In genomic region chr2:131090852-131091251, GRCm38 (mm10) we compare ENCODE assay signal across 14 mouse cellular contexts. TPM values are rescaled to one million over a fixed set of nuclear protein-coding genes. Genes with fewer than 3 reads are reported as not detected.
DNase-seq lines count a peak whose midpoint lies in the region; ATAC-seq and TF ChIP-seq lines count a peak whose summit lies in the region.
"Had no signal": no experiment of that assay in that cellular context is flagged by ENCODE, and none has a peak within 500 bp of the region (broad histone marks: within the 10 kb centered on the region; RNA-seq: fewer than 3 reads in every experiment).

No protein-coding gene starts in this region.

- H3K27ac ChIP-seq in heart, adult 2 months = peak overlapping the region; percentile 41
- H3K27ac ChIP-seq in heart, embryonic 11.5 days (ENCODE audit: low read depth, low read length) = no peak overlapping the region
- peak overlapping the region; percentile 99 for H3K27ac ChIP-seq in bone marrow macrophage, adult 2 months (ENCODE audit: insufficient read depth, low read depth, low read length)
- H3K27ac ChIP-seq in heart, postnatal 0 days (ENCODE audit: low read depth) = peak overlapping the region; percentile 51
- H3K27ac ChIP-seq in lung, embryonic 16.5 days (ENCODE audit: low read length) = no peak overlapping the region; the same call in 1 of the 2 replicates
- H3K27ac ChIP-seq: limb, embryonic 13.5 days; stomach, embryonic 15.5 days had no signal

- no peak for TF ChIP-seq POLR2A in heart, adult 2 months (IDR thresholded peaks at IDR 0.05; ENCODE audit: insufficient read depth, low read depth, low read length)
- no peak for TF ChIP-seq POLR2A in bone marrow macrophage, adult 2 months (IDR thresholded peaks at IDR 0.05; ENCODE audit: borderline replicate concordance, low read depth, low read length)

- no peak for ATAC-seq in heart, embryonic 11.5 days (replicated peaks; ENCODE audit: insufficient number of reproducible peaks, low FRiP score, low TSS enrichment)
- peak; percentile 16; the same call in 1 of the 2 replicates for ATAC-seq in heart, postnatal 0 days (ENCODE audit: insufficient read depth, low read depth)
- peak; percentile 35; the same call in 1 of the 2 replicates for ATAC-seq in lung, embryonic 16.5 days (ENCODE audit: low read depth)

- no peaks in the 10 kb centered on the region for H3K27me3 ChIP-seq in heart, adult 2 months (ENCODE audit: control insufficient read depth, insufficient read depth, low read length)
- no peaks in the 10 kb centered on the region for H3K27me3 ChIP-seq in heart, embryonic 11.5 days (ENCODE audit: control insufficient read depth, insufficient read depth, low read length)
- no peaks in the 10 kb centered on the region for H3K27me3 ChIP-seq in heart, postnatal 0 days (ENCODE audit: control insufficient read depth, insufficient read depth, low read length)
- no peaks in the 10 kb centered on the region for H3K27me3 ChIP-seq in lung, embryonic 16.5 days (ENCODE audit: control insufficient read depth, insufficient read depth, low read depth, low read length)
- H3K27me3 ChIP-seq: limb, embryonic 13.5 days; stomach, embryonic 15.5 days had no signal

- H3K4me1 ChIP-seq in heart, adult 2 months (ENCODE audit: control insufficient read depth, insufficient read depth, low read length) = peaks cover 5% of the 10 kb centered on the region
- no peaks in the 10 kb centered on the region for H3K4me1 ChIP-seq in heart, embryonic 11.5 days (ENCODE audit: control insufficient read depth, insufficient read depth, low read length)
- H3K4me1 ChIP-seq in bone marrow macrophage, adult 2 months (ENCODE audit: control insufficient read depth, insufficient read depth, low read length) = peaks cover 59% of the 10 kb centered on the region
- no peaks in the 10 kb centered on the region for H3K4me1 ChIP-seq in heart, postnatal 0 days (ENCODE audit: control insufficient read depth, insufficient read depth)
- no peaks in the 10 kb centered on the region for H3K4me1 ChIP-seq in lung, embryonic 16.5 days (replicated peaks; ENCODE audit: control insufficient read depth, insufficient read depth, low read length)
- H3K4me1 ChIP-seq: limb, embryonic 13.5 days; stomach, embryonic 15.5 days had no signal

- no peak overlapping the region for H3K4me3 ChIP-seq in heart, adult 2 months
- H3K4me3 ChIP-seq in heart, embryonic 11.5 days (ENCODE audit: low read depth, low read length) = no peak overlapping the region
- no peak overlapping the region for H3K4me3 ChIP-seq in bone marrow macrophage, adult 2 months (ENCODE audit: insufficient read depth, low read length)
- H3K4me3 ChIP-seq in heart, postnatal 0 days (ENCODE audit: low read depth, low read length) = no peak overlapping the region
- H3K4me3 ChIP-seq in lung, embryonic 16.5 days (ENCODE audit: low read length) = no peak overlapping the region
- H3K4me3 ChIP-seq: limb, embryonic 13.5 days; stomach, embryonic 15.5 days had no signal

- H3K79me2 ChIP-seq in heart, adult 2 months (replicated peaks; ENCODE audit: control insufficient read depth, insufficient read depth, low read length) = no peaks in the 10 kb centered on the region

- WGBS in heart, adult 2 months = 32% methylated on average over 3 of the region's 3 CpGs
- 43% methylated on average over 3 of the region's 3 CpGs for WGBS in heart, embryonic 11.5 days (ENCODE audit: insufficient replicate concordance)
- 54% methylated on average over 3 of the region's 3 CpGs for whole genome bisulfite sequencing in heart, postnatal 0 days
- WGBS in lung, embryonic 16.5 days = 49% methylated on average over 3 of the region's 3 CpGs

- no peak overlapping the region for H3K4me2 ChIP-seq in heart, embryonic 11.5 days
- H3K4me2 ChIP-seq in heart, postnatal 0 days (ENCODE audit: low read depth, low read length) = no peak overlapping the region
- no peak overlapping the region for H3K4me2 ChIP-seq in lung, embryonic 16.5 days (ENCODE audit: low read depth, low read length)
- H3K4me2 ChIP-seq: limb, embryonic 13.5 days; stomach, embryonic 15.5 days had no signal

- intact Hi-C loops in heart, adult 2 months (cut with DNase I) = no loop called here
- intact Hi-C loops in left cerebral cortex, postnatal 14 days (cut with DNase I) = loop anchor here (10.0 kb wide), 1 partner anchor 324 kb away; no protein-coding TSS in a partner anchor

- no peaks in the 10 kb centered on the region for H3K9me3 ChIP-seq in heart, embryonic 11.5 days (replicated peaks; ENCODE audit: control insufficient read depth, low read length)
- H3K9me3 ChIP-seq in heart, postnatal 0 days (replicated peaks; ENCODE audit: control insufficient read depth, low read length) = no peaks in the 10 kb centered on the region
- H3K9me3 ChIP-seq in lung, embryonic 16.5 days (ENCODE audit: control insufficient read depth, low read length) = no peaks in the 10 kb centered on the region
- H3K9me3 ChIP-seq: limb, embryonic 13.5 days; stomach, embryonic 15.5 days had no signal

- DNase-seq in heart, adult 2 months = peak; percentile 35 to 65
- peak; percentile 22 for DNase-seq in heart, postnatal 0 days (ENCODE audit: low spot score)
- DNase-seq in left cerebral cortex, adult 11 months (ENCODE audit: low spot score) = no peak
- no peak for DNase-seq in left cerebral cortex, postnatal 14 days (ENCODE audit: low spot score in 2 of 2)
- no peak for DNase-seq in thymus, postnatal 36 days
- DNase-seq: cerebellum, adult 18-20 months; retina, postnatal 1 day had no signal

- H3K36me3 ChIP-seq in heart, adult 2 months (ENCODE audit: control insufficient read depth, insufficient read depth, low read length) = peaks cover 2% of the 10 kb centered on the region; the same call in 1 of the 2 replicates
- no peaks in the 10 kb centered on the region for H3K36me3 ChIP-seq in heart, embryonic 11.5 days (ENCODE audit: control insufficient read depth, insufficient read depth, low read length)
- no peaks in the 10 kb centered on the region for H3K36me3 ChIP-seq in heart, postnatal 0 days (replicated peaks; ENCODE audit: control insufficient read depth, insufficient read depth, low read length)
- no peaks in the 10 kb centered on the region for H3K36me3 ChIP-seq in lung, embryonic 16.5 days (ENCODE audit: control insufficient read depth, insufficient read depth, low read length)
- H3K36me3 ChIP-seq: limb, embryonic 13.5 days; stomach, embryonic 15.5 days had no signal

- H3K9ac ChIP-seq in heart, adult 2 months (ENCODE audit: low read depth, low read length) = no peak overlapping the region
- H3K9ac ChIP-seq in heart, embryonic 11.5 days (ENCODE audit: low read depth, low read length) = no peak overlapping the region
- H3K9ac ChIP-seq in heart, postnatal 0 days (replicated peaks; ENCODE audit: low read depth, low read length) = no peak overlapping the region
- no peak overlapping the region for H3K9ac ChIP-seq in lung, embryonic 16.5 days (ENCODE audit: low read length)
- H3K9ac ChIP-seq: limb, embryonic 13.5 days; stomach, embryonic 15.5 days had no signal

- 0 out of 2 replicates have a peak, but pooled peaks have one; percentile 48 for TF ChIP-seq EP300 in heart, adult 2 months (IDR thresholded peaks at IDR 0.05; ENCODE audit: insufficient read depth, low read depth, low read length)
- no peak for TF ChIP-seq EP300 in heart, postnatal 0 days (IDR thresholded peaks at IDR 0.05; ENCODE audit: low read depth)

- no peak for TF ChIP-seq CTCF in heart, adult 2 months (IDR thresholded peaks at IDR 0.05)
- TF ChIP-seq CTCF in bone marrow macrophage, adult 2 months (IDR thresholded peaks at IDR 0.05; ENCODE audit: low read depth, low read length) = no peak
- no peak for TF ChIP-seq CTCF in heart, postnatal 0 days (IDR thresholded peaks at IDR 0.05; ENCODE audit: low read depth)

RNA-seq across cellular contexts. Expression of gene Siglec1, which starts 4.3 kb away (rescaled TPM):
- total RNA-seq in heart, adult 2 months (2021) = 1 to 10 TPM; 2.1 to 2.5 TPM
- 3.1 and 3.3 TPM in 2 replicates for polyA plus RNA-seq in heart, adult 2 months (2012; rRNA removed)
- 0.11 and 0.16 TPM in 2 replicates for polyA plus RNA-seq in heart, embryonic 11.5 days (2014; fragmentation: Nextera tagmentation; extraction: Ambion mirVana)
- 164 and 219 TPM in 2 replicates for polyA plus RNA-seq in bone marrow macrophage, adult 2 months (2012; ENCODE audit: insufficient read depth, insufficient read length, missing spikeins)
- total RNA-seq in heart, postnatal 0 days (2014; rRNA removed; ENCODE audit: low replicate concordance) = 2.2 and 3.4 TPM in 2 replicates
- polyA plus RNA-seq in heart, postnatal 0 days (2015; fragmentation: Nextera tagmentation; extraction: Ambion mirVana) = 0.20 and 0.27 TPM in 2 replicates
- polyA plus RNA-seq in lung, embryonic 16.5 days (2015; fragmentation: Nextera tagmentation; extraction: Ambion mirVana) = 0.34 and 0.59 TPM in 2 replicates
- under 1 TPM; 0.51 to 0.59 TPM for total RNA-seq in left cerebral cortex, postnatal 14 days (2021)

RNA-seq across cellular contexts. Expression of gene Adam33, which starts 27.2 kb away (rescaled TPM):
- total RNA-seq in heart, adult 2 months (2021) = 1 to 10 TPM in 1 of 2 experiments, under 1 TPM in 1; 0.73 to 1.6 TPM
- 7.1 and 10.0 TPM in 2 replicates for polyA plus RNA-seq in heart, adult 2 months (2012; rRNA removed)
- 4.1 and 5.7 TPM in 2 replicates for polyA plus RNA-seq in heart, embryonic 11.5 days (2014; fragmentation: Nextera tagmentation; extraction: Ambion mirVana)
- polyA plus RNA-seq in bone marrow macrophage, adult 2 months (2012; ENCODE audit: insufficient read depth, insufficient read length, missing spikeins) = 12.8 and 13.6 TPM in 2 replicates
- total RNA-seq in heart, postnatal 0 days (2014; rRNA removed; ENCODE audit: low replicate concordance) = 9.4 and 10.3 TPM in 2 replicates
- polyA plus RNA-seq in heart, postnatal 0 days (2015; fragmentation: Nextera tagmentation; extraction: Ambion mirVana) = 4.8 and 5.2 TPM in 2 replicates
- 6.5 and 7.1 TPM in 2 replicates for polyA plus RNA-seq in lung, embryonic 16.5 days (2015; fragmentation: Nextera tagmentation; extraction: Ambion mirVana)
- 1 to 10 TPM; 2.3 to 3.7 TPM for total RNA-seq in left cerebral cortex, postnatal 14 days (2021)

RNA-seq across cellular contexts. Expression of gene Hspa12b, which starts 36.2 kb away (rescaled TPM):
- total RNA-seq in heart, adult 2 months (2021) = 10 to 100 TPM; 29.7 to 31.4 TPM
- polyA plus RNA-seq in heart, adult 2 months (2012; rRNA removed) = 21.9 and 27.8 TPM in 2 replicates
- polyA plus RNA-seq in heart, embryonic 11.5 days (2014; fragmentation: Nextera tagmentation; extraction: Ambion mirVana) = 5.6 and 6.3 TPM in 2 replicates
- not detected in 2 replicates for polyA plus RNA-seq in bone marrow macrophage, adult 2 months (2012; ENCODE audit: insufficient read depth, insufficient read length, missing spikeins)
- total RNA-seq in heart, postnatal 0 days (2014; rRNA removed; ENCODE audit: low replicate concordance) = 17.1 and 29.3 TPM in 2 replicates
- polyA plus RNA-seq in heart, postnatal 0 days (2015; fragmentation: Nextera tagmentation; extraction: Ambion mirVana) = 7.2 and 9.0 TPM in 2 replicates
- 16.0 and 17.2 TPM in 2 replicates for polyA plus RNA-seq in lung, embryonic 16.5 days (2015; fragmentation: Nextera tagmentation; extraction: Ambion mirVana)
- total RNA-seq in left cerebral cortex, postnatal 14 days (2021) = 10 to 100 TPM; 10.2 to 10.8 TPM

RNA-seq across cellular contexts. Expression of gene Gm11037, which starts 42.4 kb away (rescaled TPM):
- total RNA-seq in heart, adult 2 months (2021) = not detected
- polyA plus RNA-seq in heart, adult 2 months (2012; rRNA removed) = not detected in 2 replicates
- not detected in 2 replicates for polyA plus RNA-seq in heart, embryonic 11.5 days (2014; fragmentation: Nextera tagmentation; extraction: Ambion mirVana)
- polyA plus RNA-seq in bone marrow macrophage, adult 2 months (2012; ENCODE audit: insufficient read depth, insufficient read length, missing spikeins) = not detected in 2 replicates
- not detected in 2 replicates for total RNA-seq in heart, postnatal 0 days (2014; rRNA removed; ENCODE audit: low replicate concordance)
- polyA plus RNA-seq in heart, postnatal 0 days (2015; fragmentation: Nextera tagmentation; extraction: Ambion mirVana) = not detected in 2 replicates
- not detected in 2 replicates for polyA plus RNA-seq in lung, embryonic 16.5 days (2015; fragmentation: Nextera tagmentation; extraction: Ambion mirVana)
- not detected for total RNA-seq in left cerebral cortex, postnatal 14 days (2021)
- total RNA-seq: gastrocnemius, adult 8-10 months had no signal
- polyA plus RNA-seq: intestine, embryonic 14.5 days; limb, embryonic 13.5 days; stomach, embryonic 15.5 days had no signal

RNA-seq across cellular contexts. Expression of gene Gfra4, which starts 48.0 kb away (rescaled TPM):
- total RNA-seq in heart, adult 2 months (2021) = 1 to 10 TPM; 7.2 to 8.4 TPM
- polyA plus RNA-seq in heart, adult 2 months (2012; rRNA removed) = 21.3 TPM in 2 replicates
- 2.9 and 3.8 TPM in 2 replicates for polyA plus RNA-seq in heart, embryonic 11.5 days (2014; fragmentation: Nextera tagmentation; extraction: Ambion mirVana)
- polyA plus RNA-seq in bone marrow macrophage, adult 2 months (2012; ENCODE audit: insufficient read depth, insufficient read length, missing spikeins) = 0.96 and 1.5 TPM in 2 replicates
- 0.19 and 10.7 TPM in 2 replicates for total RNA-seq in heart, postnatal 0 days (2014; rRNA removed; ENCODE audit: low replicate concordance)
- polyA plus RNA-seq in heart, postnatal 0 days (2015; fragmentation: Nextera tagmentation; extraction: Ambion mirVana) = 2.2 and 2.9 TPM in 2 replicates
- 8.2 and 9.3 TPM in 2 replicates for polyA plus RNA-seq in lung, embryonic 16.5 days (2015; fragmentation: Nextera tagmentation; extraction: Ambion mirVana)
- total RNA-seq in left cerebral cortex, postnatal 14 days (2021) = 10 to 100 TPM; 52.4 to 54.2 TPM

Comparison
In these comparisons a context has a peak if more than half of its experiments do, and no peak if none do; other contexts are left out.
1. H3K27ac ChIP-seq: peak in heart, adult 2 months (single experiment), bone marrow macrophage, adult 2 months (single experiment) and heart, postnatal 0 days (single experiment); none in heart, embryonic 11.5 days (single experiment) and lung, embryonic 16.5 days (single experiment).
2. DNase-seq: peak in heart, adult 2 months (2 of 2) and heart, postnatal 0 days (single experiment); none in left cerebral cortex, adult 11 months (single experiment), left cerebral cortex, postnatal 14 days (0 of 2) and thymus, postnatal 36 days (0 of 2).
3. RNA of gene Siglec1, which starts 4.3 kb away (polyA plus RNA-seq): 164 to 219 TPM in bone marrow macrophage, adult 2 months; 3.1 to 3.3 TPM in heart, adult 2 months, 0.34 to 0.59 TPM in lung, embryonic 16.5 days, 0.20 to 0.27 TPM in heart, postnatal 0 days and 0.11 to 0.16 TPM in heart, embryonic 11.5 days; every median in the first group is over 10 times any median in the second.